ENCODE assay signal across 21 mouse cellular contexts in the genomic region with DNA sequence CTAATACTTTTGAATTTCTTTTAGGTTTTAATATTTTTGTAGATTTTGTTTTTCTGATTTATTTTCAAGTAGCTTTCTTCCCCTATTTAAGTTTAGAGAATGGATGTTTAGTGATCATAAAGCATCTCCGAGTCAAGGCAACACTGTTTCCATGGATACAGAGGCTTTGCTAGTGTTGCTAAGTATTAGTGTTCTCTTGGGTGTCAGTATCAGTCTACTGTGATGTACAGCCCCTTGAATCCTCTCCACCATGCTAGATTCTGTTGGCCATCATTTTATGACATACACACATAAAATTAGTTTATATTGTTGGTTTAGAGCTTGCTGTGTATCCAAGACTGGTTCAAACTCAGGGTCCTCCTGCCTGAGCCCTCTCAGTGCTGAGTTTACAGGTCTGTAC.
"Had no signal": no experiment of that assay in that cellular context is flagged by ENCODE, and none has a peak within 500 bp of the region (broad histone marks: within the 10 kb centered on the region; RNA-seq: fewer than 3 reads in every experiment).

No protein-coding gene starts in this region.

- ATAC-seq: liver, postnatal 0 days; lung, postnatal 0 days; midbrain, embryonic 13.5 days had no signal

- H3K27ac ChIP-seq: liver, embryonic 13.5 days; liver, embryonic 15.5 days; lung, embryonic 15.5 days; midbrain, embryonic 10.5 days; midbrain, embryonic 13.5 days; neural tube, embryonic 12.5 days had no signal

- H3K9me3 ChIP-seq: liver, embryonic 13.5 days; liver, embryonic 15.5 days; lung, embryonic 15.5 days; midbrain, embryonic 10.5 days; midbrain, embryonic 13.5 days; neural tube, embryonic 12.5 days had no signal

- H3K9ac ChIP-seq: liver, embryonic 13.5 days; liver, embryonic 15.5 days; liver, postnatal 0 days; lung, embryonic 15.5 days; midbrain, embryonic 13.5 days; neural tube, embryonic 12.5 days had no signal

- H3K4me2 ChIP-seq: liver, embryonic 11.5 days; liver, embryonic 13.5 days; liver, embryonic 15.5 days; lung, embryonic 15.5 days; midbrain, embryonic 13.5 days; neural tube, embryonic 12.5 days had no signal

- H3K27me3 ChIP-seq: liver, embryonic 13.5 days; liver, embryonic 15.5 days; lung, embryonic 15.5 days; midbrain, embryonic 13.5 days; neural tube, embryonic 12.5 days had no signal

- H3K4me3 ChIP-seq: liver, embryonic 13.5 days; liver, embryonic 15.5 days; lung, embryonic 15.5 days; midbrain, embryonic 10.5 days; midbrain, embryonic 13.5 days; myocyte; neural tube, embryonic 12.5 days had no signal

- H3K4me1 ChIP-seq: liver, embryonic 13.5 days; liver, embryonic 15.5 days; lung, embryonic 15.5 days; midbrain, embryonic 10.5 days; midbrain, embryonic 13.5 days; neural tube, embryonic 12.5 days had no signal

- DNase-seq: liver; liver, embryonic 13.5 days; liver, postnatal 0 days; lung, adult 2 months; lung, postnatal 4 days; retina, postnatal 1 day; right cerebral cortex, adult 18-20 months; right cerebral cortex, postnatal 25 days; right cerebral cortex, postnatal 4 days; spleen, adult 18-20 months; thymus, adult 2 months; thymus, postnatal 25 days; thymus, postnatal 4 days had no signal
